Mouse (Mus musculus) CH12.LX (cell line): ENCODE results near the gene Rsbn1.

ENCODE experiments used
- CHD2 ChIP-seq: IDR thresholded peaks from 2 replicates; pipeline ENCODE4 v1.6.1; 2011; ENCODE audit warnings: low read length, improper control_type of control experiment
- CTCF ChIP-seq, 2 experiments: IDR thresholded peaks in 1 of 2; conservative IDR thresholded peaks in 1 of 2; 2 replicates each; pipeline ENCODE4 v1.5.1; 2011 to 2012; ENCODE audit warnings: low read depth in 2 of 2, low read length in 2 of 2, improper control_type of control experiment in 1 of 2, inconsistent platforms in 1 of 2, mild to moderate bottlenecking in 1 of 2, moderate library complexity in 1 of 2
- MYC ChIP-seq: IDR thresholded peaks from 2 replicates; pipeline ENCODE4 v1.6.1; 2011; ENCODE audit warnings: low read depth, mild to moderate bottlenecking, improper control_type of control experiment, low read length
- PAX5 ChIP-seq: IDR thresholded peaks from 2 replicates; pipeline ENCODE4 v1.6.1; 2012; ENCODE audit warnings: low read length, inconsistent platforms, mixed read lengths
- RCOR1 ChIP-seq: conservative IDR thresholded peaks from 2 replicates; pipeline ENCODE4 v1.6.1; 2012; ENCODE audit warnings: low read depth, mild to moderate bottlenecking, inconsistent platforms, low read length, improper control_type of control experiment

GRCm38 (mm10) chr3:104007479-104007878 is 93.6 kb downstream of the Rsbn1 start:
- TF ChIP-seq PAX5 (no peak), RCOR1 (no peak), CHD2 (no peak), MYC (no peak), CTCF (conservative IDR thresholded peaks at IDR 0.05 in 1 of 2, IDR thresholded peaks at IDR 0.05 in 1 of 2; ENCODE audit: low read depth in 2 of 2, low read length in 2 of 2) (no peak)
